Mouse (Mus musculus) CD4-positive naive resting alpha-beta T cell, adult 57 days (primary cell): ENCODE measurements around the gene Ripor2. TPM values are rescaled to one million over a fixed set of nuclear protein-coding genes. Genes with fewer than 3 reads are reported as not detected.

ENCODE experiments used
- total RNA-seq: library from RNA; stranded (reverse); gene quantifications from one replicate; pipeline ENCODE4 v1.2.4, GENCODE M21; 2023

The Ripor2 gene
- total RNA-seq, result 734 TPM

DNA sequence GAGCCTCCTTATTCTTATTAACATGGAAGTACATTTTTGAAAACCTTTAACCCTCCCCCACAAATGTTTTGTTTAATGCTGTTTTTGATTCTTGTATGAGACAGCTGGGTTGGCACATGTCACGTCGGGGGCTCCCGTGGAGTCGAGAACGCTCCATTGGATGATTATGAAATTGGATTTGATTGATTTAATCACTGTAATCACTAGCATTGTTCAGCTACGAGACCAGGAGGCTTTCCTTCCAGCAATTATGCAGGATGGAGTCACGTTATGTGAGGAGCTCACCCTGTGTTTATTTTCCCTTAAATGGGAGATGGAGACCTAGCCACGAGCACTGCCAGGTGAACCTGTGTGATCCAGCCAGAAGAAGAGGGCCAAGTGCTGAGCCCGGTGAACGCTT is at the start of gene Ripor2:
TSS of gene Ripor2 (plus strand) at position 357 of the 400 bp plus-strand sequence.

DNA sequence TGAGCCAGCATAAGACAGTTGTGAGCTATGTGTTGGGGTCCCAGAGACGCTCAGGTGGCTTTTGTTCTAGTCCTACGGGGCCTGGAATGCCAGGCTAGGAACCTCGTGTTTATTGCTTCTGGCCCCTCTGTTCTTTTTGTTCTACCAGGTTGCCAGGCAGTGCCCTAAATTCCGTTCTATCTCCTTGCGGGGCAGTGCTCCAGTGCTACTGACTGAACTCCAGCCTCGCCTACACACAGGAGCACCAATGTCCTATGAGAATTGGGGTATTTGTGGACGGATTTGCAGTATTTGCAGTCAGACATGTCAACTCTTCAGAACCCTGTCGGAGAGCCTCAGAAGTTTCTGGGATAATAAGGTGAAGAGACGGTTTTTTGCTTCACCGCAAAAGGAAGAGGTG is 159.0 kb downstream of the Ripor2 start, which contains the start of gene Armh2:
TSS of gene Armh2 (plus strand) at position 205 of the 400 bp plus-strand sequence.

DNA sequence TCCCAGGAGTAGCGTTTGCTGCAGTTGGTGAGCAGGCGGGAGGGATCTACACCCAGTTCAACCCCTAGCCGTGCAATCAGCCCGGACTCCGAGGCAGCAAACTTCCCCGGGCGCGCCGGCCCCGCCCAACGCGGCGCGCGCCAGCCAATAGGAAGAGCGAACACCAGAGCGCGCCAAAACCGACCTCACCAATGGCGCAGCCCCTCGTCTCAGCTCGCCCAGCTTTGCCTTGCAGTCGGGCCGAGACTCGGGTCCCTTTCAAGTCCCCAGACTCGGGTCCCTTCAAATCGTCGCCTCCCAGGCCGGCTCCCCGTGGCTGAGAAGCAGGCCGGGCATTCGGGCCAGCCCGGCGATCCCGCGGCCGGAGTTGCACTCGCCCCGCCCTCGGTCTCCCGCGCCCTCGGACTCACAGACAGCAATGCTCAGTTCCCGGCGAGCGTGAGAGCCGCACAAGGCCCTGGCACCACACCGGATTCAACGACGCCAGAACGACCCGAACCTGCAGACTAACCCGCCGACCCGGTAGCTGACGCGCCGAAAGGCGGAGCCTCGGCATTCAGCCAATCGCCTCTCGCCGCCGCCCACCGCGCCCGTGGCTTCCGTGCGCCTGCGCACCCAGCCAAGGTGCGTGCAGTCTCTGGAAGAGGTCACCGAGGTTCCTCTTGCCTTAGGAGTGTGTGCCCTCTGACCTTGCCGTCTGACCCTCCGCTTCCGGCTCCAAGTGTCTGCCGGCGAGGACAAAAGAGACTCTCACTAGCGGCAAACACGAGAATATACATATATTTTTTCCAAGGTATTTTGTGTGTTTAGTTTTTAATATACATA is 179.6 kb downstream of the Ripor2 start, which contains the start of gene Gmnn:
TSS of gene Gmnn (minus strand) at position 521 of the 825 bp plus-strand sequence.

Other genes with a start within 250 kb of the Ripor2 start
- gene Armh2, start 159.0 kb downstream of the Ripor2 start, total RNA-seq, result 2.6 TPM
- 4.8 TPM for gene Gmnn, start 179.7 kb downstream of the Ripor2 start, total RNA-seq
- gene BC005537, start 219.5 kb downstream of the Ripor2 start, total RNA-seq, result 179 TPM
- 20.6 TPM for gene Acot13, start 249.4 kb downstream of the Ripor2 start, total RNA-seq
- 85.5 TPM for gene Tdp2, start 249.5 kb downstream of the Ripor2 start, total RNA-seq